Mouse (Mus musculus): ENCODE results near the gene Calcoco1.
"Not testable (repeated sequence)": the region's sequence is repeated elsewhere in the genome, so short reads cannot be mapped to it uniquely, and the experiment has no call there.

The Calcoco1 gene

GRCm38 (mm10) chr15:102692321-102692804 is 29.6 kb downstream of the Calcoco1 start:
- DNase-seq (ENCODE audit: low spot score) = no peak

- DNase-seq (ENCODE audit: low spot score) = no peak
These were observed 36.2 kb downstream of the Calcoco1 start for GRCm38 (mm10) chr15:102685791-102686190.

- no peak for DNase-seq (ENCODE audit: low spot score)
These were observed 38.3 kb downstream of the Calcoco1 start for GRCm38 (mm10) chr15:102683670-102684069.

GRCm38 (mm10) chr15:102676345-102676744 is 45.6 kb downstream of the Calcoco1 start:
- no peak for DNase-seq (ENCODE audit: low spot score)

GRCm38 (mm10) chr15:102673548-102673947 is 48.4 kb downstream of the Calcoco1 start:
- peak; percentile 48 for DNase-seq (ENCODE audit: low spot score)

GRCm38 (mm10) chr15:102672215-102673071 is 49.5 kb downstream of the Calcoco1 start, which contains the start of gene Atp5g2:
Atp5g2 (minus strand) TSS chr15:102672352.
- DNase-seq (ENCODE audit: low spot score) = peak; percentile 34

GRCm38 (mm10) chr15:102671721-102672214 is 50.2 kb downstream of the Calcoco1 start:
- DNase-seq (ENCODE audit: low spot score) = peak; percentile 76

- peak; percentile 91 for DNase-seq (ENCODE audit: low spot score)
These were observed 51.0 kb downstream of the Calcoco1 start for GRCm38 (mm10) chr15:102670767-102671575.

GRCm38 (mm10) chr15:102670281-102670680 is 51.7 kb downstream of the Calcoco1 start:
- DNase-seq (ENCODE audit: low spot score) = peak; percentile 14

- DNase-seq (ENCODE audit: low spot score) = no peak
These were observed 52.4 kb downstream of the Calcoco1 start for GRCm38 (mm10) chr15:102669571-102669970.

GRCm38 (mm10) chr15:102665494-102665893 is 56.5 kb downstream of the Calcoco1 start:
- peak; percentile 55 for DNase-seq (ENCODE audit: low spot score)

- DNase-seq (ENCODE audit: low spot score) = no peak
These were observed 58.2 kb downstream of the Calcoco1 start for GRCm38 (mm10) chr15:102663825-102664224.

- DNase-seq (ENCODE audit: low spot score) = not testable (repeated sequence)
These were observed 59.4 kb downstream of the Calcoco1 start for GRCm38 (mm10) chr15:102662601-102663000.

GRCm38 (mm10) chr15:102657926-102658381 is 64.0 kb downstream of the Calcoco1 start:
- DNase-seq (ENCODE audit: low spot score) = no peak
